Mouse (Mus musculus) layer of hippocampus, postnatal 36 days (tissue): ENCODE results near the gene Cdc25b. TPM values are rescaled to one million over a fixed set of nuclear protein-coding genes. Genes with fewer than 3 reads are reported as not detected.
A peak's percentile ranks its signal among the peaks of the same experiment; 100 is the strongest.
"Not testable (repeated sequence)": the region's sequence is repeated elsewhere in the genome, so short reads cannot be mapped to it uniquely, and the experiment has no call there.

Experiments
- DNase-seq, 2 experiments: peaks; one replicate each; pipeline ENCODE4 v3.0.0; 2022
- total RNA-seq, 2 experiments: library from RNA; stranded (reverse); gene quantifications; 2 replicates each; pipeline ENCODE4 v1.2.3; 2021

Gene Cdc25b
- total RNA-seq, 2 experiments from 2014 or later: 16.0 to 20.1 TPM

- no peak for DNase-seq
Observed at GRCm38 (mm10) chr2:131196606-131197316, 10.0 kb downstream of the Cdc25b start.

DNA sequence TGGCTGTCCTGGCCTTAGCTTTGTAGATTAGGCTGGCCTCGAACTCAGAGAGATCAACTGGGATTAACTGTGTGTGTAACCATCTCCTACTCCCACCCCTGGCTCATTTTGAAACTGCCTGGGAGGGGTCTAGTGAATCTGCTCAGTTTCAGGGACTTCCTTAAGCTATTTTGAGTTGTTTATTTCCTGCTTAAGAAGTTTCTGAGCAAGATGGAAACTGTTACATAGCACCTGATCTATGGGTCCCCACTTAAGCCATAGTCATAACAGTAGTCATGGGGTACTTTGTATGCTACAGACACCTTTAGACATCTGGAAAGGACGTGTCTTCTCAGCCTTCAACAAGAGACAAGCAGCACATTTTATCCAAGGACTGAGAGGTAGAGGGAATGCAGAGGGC, 14.0 kb downstream of the Cdc25b start:
- DNase-seq: no peak

GRCm38 (mm10) chr2:131201262-131201661, 14.5 kb downstream of the Cdc25b start:
- no peak for DNase-seq

DNA sequence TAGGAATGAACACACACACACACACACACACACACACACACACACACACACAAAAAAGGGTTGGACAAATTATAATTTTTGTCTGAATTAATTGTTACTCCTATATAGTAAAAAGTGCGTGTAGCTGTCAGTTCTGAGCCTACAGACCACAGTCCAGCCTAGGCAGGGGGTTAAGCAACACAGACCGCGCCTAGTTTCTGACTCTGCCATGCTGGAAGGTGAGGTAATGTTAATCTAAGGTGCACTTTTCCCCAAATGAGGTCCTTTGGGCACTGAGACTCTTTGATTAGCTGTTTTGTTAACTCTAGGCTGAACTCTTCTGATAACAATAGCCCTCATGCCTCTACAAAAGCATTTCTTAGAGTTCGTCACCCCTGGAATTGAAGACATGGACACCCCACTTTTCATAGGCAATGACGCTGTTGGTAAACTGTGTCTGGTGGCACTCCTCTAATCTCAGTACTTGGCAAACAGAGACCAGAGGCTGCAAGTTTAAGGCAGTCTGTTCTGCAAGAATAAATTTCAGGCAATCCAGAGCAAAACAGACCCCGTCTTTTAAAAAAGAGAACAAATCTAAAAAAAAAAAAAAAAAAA, 17.2 kb downstream of the Cdc25b start:
- no peak for DNase-seq

DNA sequence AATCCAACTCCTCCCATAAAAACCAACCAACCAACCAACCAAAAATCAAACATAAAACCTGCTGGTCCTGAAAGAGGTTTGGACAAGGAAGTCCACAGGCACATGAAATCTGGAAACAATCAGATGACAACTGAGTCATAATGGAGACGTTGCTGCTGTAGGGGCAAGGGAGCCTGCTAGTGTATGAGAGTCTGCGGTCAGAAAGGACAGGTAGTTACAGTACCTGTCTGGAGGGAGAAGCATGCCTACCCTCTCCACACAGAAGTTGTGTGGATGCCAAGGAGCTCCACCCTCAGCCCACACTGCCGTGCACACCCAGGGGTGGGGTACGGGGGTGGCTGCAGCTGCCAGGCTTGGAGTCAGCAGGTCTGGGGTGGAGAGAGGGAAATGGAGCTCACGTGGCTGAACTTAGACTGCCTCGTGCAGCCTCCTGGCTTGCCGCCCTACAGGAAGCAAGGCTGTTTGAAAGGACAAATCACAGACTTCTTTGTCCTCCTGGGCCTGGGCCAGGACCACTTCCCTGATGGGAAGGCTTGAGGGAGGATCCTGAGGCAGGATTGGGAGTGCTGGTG, 17.7 kb downstream of the Cdc25b start:
- peak; percentile 71 to 79 for DNase-seq

DNA sequence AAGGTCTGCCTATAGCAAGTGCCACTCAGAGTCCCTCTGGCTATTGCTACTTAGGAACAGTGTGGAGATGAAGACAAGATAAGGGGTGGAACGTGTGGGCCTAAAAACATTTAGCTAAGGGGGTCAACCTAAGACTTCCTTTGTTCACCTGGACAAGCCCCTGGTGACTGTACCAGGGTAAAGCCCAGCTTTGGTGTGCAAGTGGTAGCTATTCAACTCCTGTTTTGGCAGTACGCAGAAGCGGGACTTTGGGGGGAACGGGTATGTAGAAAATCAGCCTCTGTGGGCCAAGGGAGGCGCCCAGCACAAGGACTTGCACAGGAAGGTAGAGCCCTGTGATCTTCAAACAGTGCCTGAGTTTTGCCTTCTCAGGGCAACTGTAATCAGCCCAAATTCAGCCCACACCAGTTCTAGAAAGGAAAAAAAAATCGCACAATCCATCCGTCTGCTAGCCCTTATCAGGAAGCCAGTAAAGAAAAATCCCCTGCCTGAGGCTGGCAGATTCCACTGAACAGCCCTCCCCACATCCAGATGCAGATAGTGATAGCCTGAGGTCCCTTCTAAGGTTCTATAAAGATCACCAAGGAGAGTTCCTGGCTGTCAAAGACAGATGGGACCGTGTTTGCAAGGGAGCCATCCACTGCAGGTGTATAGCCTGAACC, 18.9 kb downstream of the Cdc25b start:
- no peak for DNase-seq

DNA sequence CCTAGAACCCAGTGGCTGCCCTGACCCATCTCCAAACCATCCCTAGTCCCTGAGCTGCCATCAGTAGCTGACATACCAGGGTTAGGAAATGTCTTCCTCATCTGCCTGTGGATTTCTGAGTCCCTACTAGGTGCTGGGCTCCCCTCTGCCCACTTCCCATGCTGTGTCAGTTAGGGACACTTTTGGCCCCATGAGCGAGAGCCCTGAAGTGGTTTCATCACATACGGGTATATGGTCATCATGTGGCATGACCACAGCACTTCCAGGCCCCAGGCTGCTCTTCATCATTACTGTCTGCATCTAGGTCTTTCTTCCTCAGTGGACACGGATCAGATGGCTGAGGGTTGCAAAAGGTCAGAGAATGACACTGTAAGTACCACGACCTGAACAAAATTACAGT, 20.0 kb downstream of the Cdc25b start, which contains the start of gene Ap5s1:
TSS of gene Ap5s1 (plus strand) at position 301 of the 400 bp plus-strand sequence.
- DNase-seq: no peak

- DNase-seq: no peak
Observed at GRCm38 (mm10) chr2:131208356-131208755, 21.6 kb downstream of the Cdc25b start.

DNA sequence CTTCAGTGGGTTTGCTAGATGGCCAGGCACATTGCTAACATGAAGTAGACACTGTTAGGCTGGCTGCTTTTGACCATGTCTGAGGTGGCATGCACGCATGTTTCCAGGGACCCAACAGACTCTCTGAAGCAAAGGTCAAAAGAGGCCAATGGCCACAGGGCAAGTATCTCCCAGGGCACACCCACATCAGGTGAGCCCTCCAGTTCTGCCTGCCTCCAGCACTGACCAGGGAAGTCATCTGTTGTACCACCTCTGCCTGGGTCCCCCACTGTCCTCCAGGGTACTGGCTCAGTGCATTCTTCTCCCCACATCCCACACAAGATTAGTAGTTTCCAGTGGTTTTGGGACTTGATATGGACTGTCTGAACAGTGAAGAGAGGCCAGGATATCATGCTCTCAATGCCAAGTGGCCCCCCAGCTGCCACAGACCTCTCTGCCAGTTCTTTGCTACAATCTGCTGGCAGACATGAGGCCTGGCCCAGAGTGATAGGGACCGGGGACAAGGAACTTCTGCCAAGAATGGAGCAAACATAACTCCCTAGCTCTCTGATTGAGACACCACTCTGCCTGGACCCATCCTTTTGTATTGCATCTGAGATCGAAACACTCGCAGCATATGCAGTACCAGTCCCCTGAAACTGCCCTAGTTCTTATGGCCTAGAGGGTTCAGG, 22.5 kb downstream of the Cdc25b start:
- DNase-seq: no peak

GRCm38 (mm10) chr2:131209969-131210792, 23.4 kb downstream of the Cdc25b start:
- DNase-seq: peak; percentile 95 to 96

- DNase-seq: no peak
Observed at GRCm38 (mm10) chr2:131211026-131211615, 24.4 kb downstream of the Cdc25b start.

- no peak for DNase-seq
Observed at GRCm38 (mm10) chr2:131213773-131214172, 27.0 kb downstream of the Cdc25b start.

DNA sequence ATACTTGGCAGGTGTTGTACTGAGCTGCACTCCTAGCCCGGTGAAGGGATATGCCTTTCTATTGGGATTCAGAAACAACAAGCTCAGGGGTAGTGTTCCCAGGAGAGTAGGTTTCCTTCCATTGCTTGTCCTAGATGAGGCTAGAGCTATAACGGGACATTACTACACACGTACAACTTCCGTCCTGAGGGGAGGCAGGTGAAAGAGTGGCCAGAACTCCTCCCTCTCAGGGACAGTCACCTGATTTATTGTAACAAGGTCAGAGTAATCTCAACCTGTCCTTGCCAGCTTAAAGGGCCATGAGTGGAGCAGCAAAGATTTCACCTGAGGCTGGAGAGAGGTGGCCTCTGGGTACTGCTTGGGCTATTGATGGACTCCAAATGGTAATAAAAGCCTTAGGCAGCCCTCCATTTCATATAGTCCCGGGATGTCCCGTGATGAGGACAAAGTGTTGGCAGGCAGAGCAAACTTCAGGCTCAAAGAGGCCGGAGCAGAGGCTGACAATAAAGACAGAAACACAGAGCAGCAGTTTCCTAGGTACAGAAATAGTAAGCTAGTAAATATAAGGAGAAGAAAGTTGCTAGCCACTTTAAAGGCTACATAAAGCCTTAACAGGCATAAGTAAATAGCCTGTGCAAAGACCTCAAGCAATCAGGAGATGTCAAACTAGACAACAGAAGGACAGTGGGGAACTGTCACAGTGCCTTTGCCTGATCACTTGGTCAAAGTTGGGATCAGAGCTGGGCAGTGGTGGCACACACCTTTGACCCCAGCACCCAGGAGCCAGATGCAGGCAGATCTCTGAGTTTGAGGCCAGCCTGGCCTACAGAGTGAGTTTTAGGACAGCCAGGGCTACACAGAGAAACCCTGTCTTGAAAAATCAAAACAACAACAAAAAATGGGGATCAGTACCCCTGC, 29.5 kb downstream of the Cdc25b start:
- DNase-seq: no peak

- DNase-seq: no peak
Observed at GRCm38 (mm10) chr2:131220030-131220429, 33.3 kb downstream of the Cdc25b start.

DNA sequence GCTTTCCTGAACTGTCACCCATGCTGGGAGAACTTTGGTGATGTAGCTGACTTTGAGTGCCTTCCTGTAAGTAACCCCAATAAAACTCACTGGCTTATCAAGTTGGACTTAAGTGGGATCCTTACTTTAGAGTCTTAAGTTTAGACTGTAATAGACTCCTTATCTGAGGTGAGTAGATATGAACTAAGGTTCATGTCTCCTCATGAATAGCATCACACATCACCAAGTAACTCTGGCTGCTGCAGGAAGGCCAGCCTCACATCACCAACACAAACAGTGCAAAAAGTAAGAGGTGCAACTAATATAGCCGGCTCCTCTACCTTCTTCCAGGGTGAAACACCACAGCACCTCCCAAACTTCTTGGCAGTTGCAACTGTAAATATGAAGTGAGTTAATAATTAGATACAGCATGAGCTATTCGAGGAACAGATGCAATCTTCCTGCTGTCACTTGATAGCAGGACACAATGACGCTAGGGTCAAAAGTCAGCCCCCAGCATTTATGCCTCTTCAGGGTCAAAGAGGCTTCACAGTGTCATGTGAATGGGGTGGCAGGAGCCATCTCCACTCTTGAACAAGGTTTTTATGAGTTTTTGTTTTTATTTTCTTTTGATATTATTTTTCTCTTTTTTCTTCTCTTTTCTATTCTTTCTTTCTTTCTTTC, 35.2 kb downstream of the Cdc25b start:
- DNase-seq: no peak

DNA sequence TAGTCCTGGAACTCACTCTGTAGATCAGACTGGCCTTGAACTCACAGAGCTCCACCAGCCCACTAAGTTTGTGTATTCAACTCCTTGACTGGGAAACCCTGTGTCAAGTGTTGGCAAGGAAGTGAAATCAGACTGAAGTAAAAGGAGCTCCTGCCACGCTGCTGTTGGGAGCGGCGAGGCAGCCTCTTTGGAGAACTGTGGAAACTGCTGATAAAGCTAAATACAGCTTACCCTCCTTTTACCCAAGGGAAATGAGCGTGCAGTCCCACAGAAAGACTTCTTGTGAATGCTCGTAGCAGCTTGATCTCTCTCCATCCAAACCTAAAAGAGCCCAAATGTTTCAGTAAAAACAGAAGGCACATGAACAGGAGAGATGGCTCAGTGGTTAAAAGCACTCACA, 35.8 kb downstream of the Cdc25b start:
- no peak for DNase-seq

DNA sequence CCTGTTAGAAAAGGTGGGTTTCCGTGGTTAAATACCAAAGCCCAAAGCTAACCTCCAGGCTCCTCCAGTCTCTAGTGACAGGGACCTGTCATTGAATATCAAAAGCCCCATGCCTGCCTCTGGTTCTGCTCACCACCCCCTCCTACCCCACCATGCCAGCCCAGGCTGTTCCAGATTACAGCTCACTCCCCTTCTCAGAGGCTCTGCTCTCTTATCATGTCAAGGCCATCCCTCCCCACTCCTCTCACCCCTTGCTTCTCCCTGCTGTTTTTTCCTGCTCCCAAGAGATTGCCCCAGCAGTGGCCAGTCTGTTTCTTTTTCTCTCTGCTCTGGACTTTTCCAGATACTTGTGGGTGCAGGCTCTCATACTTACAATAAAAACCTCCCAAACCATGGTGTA, 36.8 kb downstream of the Cdc25b start:
- DNase-seq: no peak

- no peak for DNase-seq
Observed at GRCm38 (mm10) chr2:131225178-131225577, 38.4 kb downstream of the Cdc25b start.

GRCm38 (mm10) chr2:131226669-131227068, 39.9 kb downstream of the Cdc25b start:
- not testable (repeated sequence) for DNase-seq

- no peak for DNase-seq
Observed at GRCm38 (mm10) chr2:131227243-131227642, 40.5 kb downstream of the Cdc25b start.
